Mouse (Mus musculus) erythroblast, embryonic 14.5 days (primary cell): ENCODE measurements around the gene Ppp1r14b.

ENCODE experiments used
- GATA1 ChIP-seq: IDR thresholded peaks from 2 replicates; pipeline ENCODE4 v1.6.1; 2012; ENCODE audit warnings: low read length, inconsistent platforms, mixed read lengths
- TAL1 ChIP-seq: IDR thresholded peaks from 3 replicates; pipeline ENCODE4 v1.6.1; 2012; ENCODE audit warnings: low read length, inconsistent platforms, mixed read lengths

- no peak for TF ChIP-seq GATA1
- TF ChIP-seq TAL1, result no peak
Measured at GRCm38 (mm10) chr19:6994002-6994401, 19.2 kb downstream of the Ppp1r14b start.
